Mouse (Mus musculus): ENCODE data around the gene Gk2. TPM values are rescaled to one million over a fixed set of nuclear protein-coding genes. Genes with fewer than 3 reads are reported as not detected.

Gk2 gene
- polyA plus RNA-seq (2012; rRNA removed): not detected in 2 replicates

DNA sequence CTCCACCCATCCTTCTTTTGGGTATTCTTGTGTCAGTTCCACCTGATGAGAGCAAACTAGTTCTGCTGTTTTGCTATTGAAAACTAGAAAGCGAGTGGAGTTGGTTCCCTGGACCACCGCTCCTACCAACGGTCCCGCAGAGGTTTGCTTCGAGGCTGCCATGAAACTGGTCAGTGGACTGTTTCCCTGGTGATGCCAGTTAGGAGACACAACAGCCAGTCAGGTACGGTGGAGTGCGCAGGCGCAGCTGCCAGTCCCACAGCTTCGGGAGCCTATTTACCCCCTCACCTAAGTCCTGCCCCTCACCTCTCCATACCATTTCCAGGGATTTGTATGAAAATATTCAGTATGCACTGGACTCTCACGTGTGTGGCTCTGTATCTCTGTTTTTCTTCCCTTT is at the start of gene Gk2:
TSS of gene Gk2 (minus strand) at position 206 of the 400 bp plus-strand sequence.

Other genes starting within 250 kb of the Gk2 start
- gene Naa11, start 64.6 kb downstream of the Gk2 start, polyA plus RNA-seq (2012; rRNA removed): not detected in 2 replicates